Mouse (Mus musculus) bone marrow, adult 2 months (tissue): ENCODE data around the gene Ldhd. TPM values are rescaled to one million over a fixed set of nuclear protein-coding genes. Genes with fewer than 3 reads are reported as not detected.

Experiments
- H3K27ac ChIP-seq: fragments of 200-500 bp; 2 replicates; pipeline ENCODE4 v1.5.1; 2012; ENCODE audit warnings: low read depth, mild to moderate bottlenecking, control low read depth, inconsistent platforms, low read length; ENCODE audit not compliant: control insufficient read depth, poor library complexity, insufficient read depth
- H3K4me1 ChIP-seq: fragments of 200-500 bp; 2 replicates; pipeline ENCODE4 v1.6.1; 2011; ENCODE audit warnings: low read length; ENCODE audit not compliant: control insufficient read depth, insufficient read depth
- H3K4me3 ChIP-seq: fragments of 200-500 bp; replicated peaks from 2 replicates; pipeline ENCODE3; 2011; ENCODE audit warnings: mild to moderate bottlenecking, low read depth, low read length, control low read depth; ENCODE audit not compliant: control insufficient read depth
- CTCF ChIP-seq: fragments of 200-500 bp; IDR thresholded peaks from 2 replicates; pipeline ENCODE4 v1.5.1; 2011; ENCODE audit warnings: low read length, control low read depth; ENCODE audit not compliant: control insufficient read depth, insufficient read depth
- POLR2A ChIP-seq: fragments of 200-500 bp; IDR thresholded peaks from 2 replicates; pipeline ENCODE4 v1.6.1; 2011; ENCODE audit warnings: low read depth, mild to moderate bottlenecking, control low read depth, low read length, borderline replicate concordance; ENCODE audit not compliant: control insufficient read depth
- WGBS: fragments of 180-500 bp; shearing (Covaris S2); methylation state at CpG from one replicate; pipeline ENCODE4 v1.1.7; 2018; 5-methylcytosine and 5-hydroxymethylcytosine counted together
- polyA plus RNA-seq: library from polyadenylated mRNA; stranded (reverse); fragments of >200 nt; gene quantifications from 2 replicates; pipeline ENCODE4 v1.2.4, GENCODE M21; 2011; ENCODE audit warnings: low replicate concordance; ENCODE audit not compliant: missing spikeins, insufficient read depth, insufficient read length

The Ldhd gene
- polyA plus RNA-seq, 1 experiment = 1.5 TPM

DNA sequence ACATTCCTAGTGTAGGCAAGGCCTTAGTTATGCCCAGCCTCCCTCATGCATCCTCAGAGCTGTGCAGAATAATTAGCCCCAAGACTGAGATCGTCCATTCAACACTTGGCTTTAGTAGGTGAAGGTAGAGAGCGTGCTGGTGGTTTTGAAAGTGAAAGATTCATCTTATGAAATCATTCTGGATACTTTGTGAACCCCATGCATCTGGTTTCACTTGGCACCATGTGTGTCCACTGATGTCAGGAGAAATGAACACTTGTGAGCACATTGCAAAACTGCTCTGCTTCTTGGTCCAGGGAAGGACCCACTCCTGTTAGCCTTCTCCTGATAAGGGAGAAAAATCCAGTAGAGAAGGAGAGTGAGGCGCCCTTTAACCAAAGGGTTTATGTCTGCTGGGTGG lies 45.2 kb downstream of the Ldhd start:
- H3K4me1 ChIP-seq = peaks cover 1% of the 10 kb centered on the region; the same call in 1 of the 2 replicates
- no peak for TF ChIP-seq POLR2A
- no peak for TF ChIP-seq CTCF
- no peak overlapping the region for H3K4me3 ChIP-seq
- H3K27ac ChIP-seq = no peak overlapping the region
- WGBS = 41% methylated on average over 3 of the region's 3 CpGs

DNA sequence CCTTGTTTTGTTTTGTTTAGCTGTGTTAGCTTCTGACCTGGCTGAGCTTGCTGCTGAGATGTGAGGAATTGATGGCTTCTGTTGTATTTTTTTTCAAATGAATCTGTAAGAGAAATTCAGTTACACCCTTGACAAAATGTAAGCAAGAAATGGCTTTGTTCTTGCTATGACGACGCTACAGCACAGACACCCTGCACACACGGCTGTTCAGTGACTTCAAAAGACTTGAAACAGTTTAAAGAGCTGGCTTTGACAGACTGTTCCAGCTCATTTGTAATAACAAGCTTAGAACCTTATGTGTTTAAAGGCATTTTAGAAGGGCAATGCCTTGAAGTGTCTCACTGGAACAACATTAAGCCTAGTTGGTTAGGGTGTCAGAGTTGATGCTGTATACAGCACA lies 47.8 kb downstream of the Ldhd start:
- no peak for TF ChIP-seq CTCF
- TF ChIP-seq POLR2A = no peak
- H3K4me3 ChIP-seq = no peak overlapping the region
- H3K27ac ChIP-seq = no peak overlapping the region
- peaks cover 1% of the 10 kb centered on the region; the same call in 1 of the 2 replicates for H3K4me1 ChIP-seq
- WGBS = 83% methylated on average over 3 of the region's 3 CpGs

- WGBS = 81% methylated on average over 3 of the region's 3 CpGs
- peaks cover 1% of the 10 kb centered on the region; the same call in 1 of the 2 replicates for H3K4me1 ChIP-seq
- TF ChIP-seq CTCF (no peak), POLR2A (no peak)
- H3K4me3 ChIP-seq = no peak overlapping the region
- no peak overlapping the region for H3K27ac ChIP-seq
These were observed 49.9 kb downstream of the Ldhd start for GRCm38 (mm10) chr8:111580306-111580705.

DNA sequence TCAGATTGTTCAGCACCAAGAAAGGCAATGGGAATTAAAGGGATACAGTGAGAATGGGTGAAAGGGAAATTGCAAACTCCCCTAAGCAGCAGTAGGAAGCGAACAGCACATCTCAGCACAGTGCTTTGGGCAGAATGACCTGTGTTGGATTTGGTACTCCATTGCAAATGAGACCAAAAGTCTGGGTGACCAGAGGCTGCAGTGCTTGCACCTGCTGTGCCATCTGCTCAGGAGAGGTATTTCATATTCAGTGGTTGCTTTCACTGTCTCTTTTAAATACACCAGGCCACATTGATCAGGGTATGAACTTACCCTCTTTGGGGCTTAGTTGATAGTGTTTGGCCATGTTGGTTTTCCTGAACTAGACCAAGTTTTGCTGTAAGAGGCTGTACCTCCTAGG lies 50.9 kb downstream of the Ldhd start:
- H3K27ac ChIP-seq = no peak overlapping the region
- no peaks in the 10 kb centered on the region for H3K4me1 ChIP-seq
- no peak for TF ChIP-seq CTCF
- TF ChIP-seq POLR2A = no peak
- WGBS = 82% methylated on average over 1 of the region's 1 CpGs
- H3K4me3 ChIP-seq = no peak overlapping the region

- TF ChIP-seq CTCF (no peak), POLR2A (no peak)
- 68% methylated on average over 9 of the region's 9 CpGs for WGBS
- Histone ChIP-seq H3K4me3 (no peak overlapping the region), H3K4me1 (no peaks in the 10 kb centered on the region), H3K27ac (no peak overlapping the region)
These were observed 52.2 kb downstream of the Ldhd start for GRCm38 (mm10) chr8:111577880-111578533.

- no peak for TF ChIP-seq POLR2A
- TF ChIP-seq CTCF = no peak
- no peak overlapping the region for H3K4me3 ChIP-seq
- no peaks in the 10 kb centered on the region; the same call in 1 of the 2 replicates for H3K4me1 ChIP-seq
- no peak overlapping the region for H3K27ac ChIP-seq
These were observed 53.7 kb downstream of the Ldhd start for GRCm38 (mm10) chr8:111576501-111576900.

DNA sequence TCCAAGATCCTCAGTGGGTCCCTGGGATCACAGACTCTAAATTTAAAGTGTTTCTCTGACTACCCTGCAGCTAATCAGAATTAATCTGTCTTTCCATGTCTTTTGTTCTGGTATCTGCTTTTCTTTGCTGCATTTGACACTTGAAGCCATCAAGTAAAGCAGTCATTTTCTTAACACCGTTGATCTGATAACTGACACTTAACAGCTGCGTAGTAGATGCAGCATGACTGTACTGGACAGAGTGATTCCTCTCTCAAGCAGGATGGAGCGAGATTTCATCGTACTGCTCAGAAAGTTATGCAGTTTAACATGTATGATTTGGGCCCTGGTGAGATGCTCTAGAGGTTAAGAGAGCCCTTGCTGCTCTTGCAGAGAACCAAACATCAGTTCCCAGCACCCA lies 54.7 kb downstream of the Ldhd start:
- Histone ChIP-seq H3K4me1 (no peaks in the 10 kb centered on the region; the same call in 1 of the 2 replicates), H3K4me3 (no peak overlapping the region), H3K27ac (no peak overlapping the region)
- 87% methylated on average over 4 of the region's 4 CpGs for WGBS
- TF ChIP-seq POLR2A (no peak), CTCF (no peak)

- H3K4me1 ChIP-seq = no peaks in the 10 kb centered on the region; the same call in 1 of the 2 replicates
- no peak overlapping the region for H3K4me3 ChIP-seq
These were observed 56.2 kb downstream of the Ldhd start for GRCm38 (mm10) chr8:111574016-111574415.

More at GRCm38 (mm10) chr8:111574016-111574415, 56.2 kb downstream of the Ldhd start:
- no peak overlapping the region; the same call in 1 of the 2 replicates for H3K27ac ChIP-seq
- no peak for TF ChIP-seq CTCF
- no peak for TF ChIP-seq POLR2A
- whole genome bisulfite sequencing = 51% methylated on average over 2 of the region's 2 CpGs

Other genes starting within 250 kb of the Ldhd start
- gene Fa2h, start 236.6 kb downstream of the Ldhd start, polyA plus RNA-seq = not detected in 2 replicates
- gene Wdr59, start 108.3 kb downstream of the Ldhd start, polyA plus RNA-seq = 3.1 and 3.9 TPM in 2 replicates
- 41.3 and 124 TPM in 2 replicates for gene Znrf1, start 94.3 kb downstream of the Ldhd start, polyA plus RNA-seq
- gene Zfp1, start 13.0 kb upstream of the Ldhd start, polyA plus RNA-seq = 6.0 and 9.7 TPM in 2 replicates
- not detected in 2 replicates for gene Ctrb1, start 60.6 kb upstream of the Ldhd start, polyA plus RNA-seq
- gene Bcar1, start 113.4 kb upstream of the Ldhd start, polyA plus RNA-seq = 2.7 and 4.1 TPM in 2 replicates
- 48.8 and 116 TPM in 2 replicates for gene Cfdp1, start 223.9 kb upstream of the Ldhd start, polyA plus RNA-seq
- 2.1 and 5.0 TPM in 2 replicates for gene Tmem170, start 246.4 kb upstream of the Ldhd start, polyA plus RNA-seq